Mouse (Mus musculus) cortical plate, adult 2 months (tissue): ENCODE data around the gene Lcp2. TPM values are rescaled to one million over a fixed set of nuclear protein-coding genes. Genes with fewer than 3 reads are reported as not detected.

ENCODE experiments used
- H3K27ac ChIP-seq: fragments of 200-500 bp; 2 replicates; pipeline ENCODE4 v1.5.1; 2012; ENCODE audit warnings: low read length, control low read depth, inconsistent platforms; ENCODE audit not compliant: insufficient read depth
- H3K4me1 ChIP-seq: fragments of 200-500 bp; 2 replicates; pipeline ENCODE4 v1.6.1; 2011; ENCODE audit warnings: low read length; ENCODE audit not compliant: control insufficient read depth, insufficient read depth
- H3K4me3 ChIP-seq: fragments of 200-500 bp; 2 replicates; pipeline ENCODE4 v1.5.1; 2011; ENCODE audit warnings: mild to moderate bottlenecking, low read length, control low read depth; ENCODE audit not compliant: insufficient read depth
- CTCF ChIP-seq: fragments of 200-500 bp; IDR thresholded peaks from 2 replicates; pipeline ENCODE4 v1.5.1; 2011; ENCODE audit warnings: mild to moderate bottlenecking, control low read depth, low read length; ENCODE audit not compliant: insufficient read depth; ENCODE audit errors: extremely low read depth
- POLR2A ChIP-seq: fragments of 200-500 bp; IDR thresholded peaks from 2 replicates; pipeline ENCODE4 v1.6.1; 2011; ENCODE audit warnings: mild to moderate bottlenecking, low read length, control low read depth; ENCODE audit not compliant: insufficient read depth; ENCODE audit errors: extremely low read depth
- polyA plus RNA-seq: library from polyadenylated mRNA; depleted of rRNA; stranded (reverse); fragments of >200 nt; gene quantifications from 2 replicates; pipeline ENCODE4 v1.2.3, GENCODE M21; 2012

The Lcp2 gene
- polyA plus RNA-seq, 1 experiment = 3.1 TPM

- no peaks in the 10 kb centered on the region for H3K4me1 ChIP-seq
- TF ChIP-seq POLR2A = no peak
- no peak for TF ChIP-seq CTCF
- no peak overlapping the region for H3K4me3 ChIP-seq
- H3K27ac ChIP-seq = no peak overlapping the region
Observed at GRCm38 (mm10) chr11:34058332-34058731, 11.6 kb downstream of the Lcp2 start.

DNA sequence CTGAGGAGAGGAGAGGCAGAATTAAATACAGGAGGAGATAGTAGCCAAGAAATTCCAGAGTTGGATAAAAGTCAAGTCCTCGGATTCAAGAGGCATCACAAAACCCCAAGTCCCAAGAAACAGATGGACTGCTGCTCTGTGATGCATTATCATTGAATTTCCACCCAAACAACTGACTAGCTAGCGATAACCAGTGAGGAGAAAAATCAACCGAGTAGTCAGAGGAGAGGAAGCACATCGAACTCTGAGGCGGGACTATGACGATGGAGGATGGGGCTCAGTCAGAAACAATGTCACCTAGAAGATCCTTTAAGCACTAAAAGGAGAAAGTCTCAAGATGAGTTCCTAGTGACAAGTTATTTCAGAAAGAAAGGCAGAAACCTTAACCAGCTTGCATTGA lies 12.2 kb downstream of the Lcp2 start:
- H3K27ac ChIP-seq = no peak overlapping the region
- no peak overlapping the region for H3K4me3 ChIP-seq
- no peaks in the 10 kb centered on the region for H3K4me1 ChIP-seq
- TF ChIP-seq POLR2A (no peak), CTCF (no peak)

GRCm38 (mm10) chr11:34061740-34062139 lies 15.0 kb downstream of the Lcp2 start:
- Histone ChIP-seq H3K4me3 (no peak overlapping the region), H3K27ac (no peak overlapping the region), H3K4me1 (no peaks in the 10 kb centered on the region)
- TF ChIP-seq POLR2A = no peak
- TF ChIP-seq CTCF = no peak

GRCm38 (mm10) chr11:34063257-34063656 lies 16.5 kb downstream of the Lcp2 start:
- H3K27ac ChIP-seq = no peak overlapping the region

DNA sequence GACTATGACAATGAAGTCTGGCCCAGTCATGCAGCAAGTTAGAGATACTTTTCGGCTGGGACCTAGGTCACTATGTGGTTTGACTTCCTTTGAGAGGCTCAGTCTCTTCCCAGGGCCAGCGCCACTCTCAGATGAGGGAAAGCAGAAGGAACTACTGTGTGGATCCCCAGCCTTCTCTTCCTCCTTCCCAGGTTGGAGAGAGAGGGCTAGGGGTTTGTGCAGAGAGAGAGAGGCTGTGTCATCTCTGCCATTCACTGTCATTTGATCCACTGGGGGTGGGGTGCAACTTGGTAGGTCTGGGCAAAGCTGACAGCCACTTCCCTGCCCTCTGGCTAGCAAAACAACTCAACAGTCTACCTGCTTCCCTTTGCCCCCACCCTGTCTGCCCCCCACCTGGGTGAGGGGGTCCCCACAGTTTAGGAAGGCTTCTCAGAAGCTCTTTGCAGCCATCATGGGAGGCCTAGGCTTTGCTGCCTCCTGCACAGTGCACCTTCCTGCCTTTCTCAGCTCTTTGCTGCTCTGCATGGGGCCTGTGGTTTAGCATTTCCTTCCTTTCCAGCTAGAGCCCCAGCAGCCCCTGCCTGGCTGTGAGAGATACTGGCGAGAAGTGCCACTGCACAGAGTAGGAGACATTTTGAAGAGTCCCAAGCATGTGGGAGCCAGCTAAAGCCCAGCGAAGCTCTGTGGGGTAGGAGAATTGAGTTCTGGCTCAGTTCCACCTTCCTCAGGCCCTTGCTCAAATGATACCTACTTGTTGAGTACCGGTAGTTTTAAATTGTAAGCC lies 17.2 kb downstream of the Lcp2 start:
- TF ChIP-seq POLR2A (no peak), CTCF (no peak)
- no peak overlapping the region for H3K27ac ChIP-seq
- H3K4me3 ChIP-seq = no peak overlapping the region

More at GRCm38 (mm10) chr11:34063257-34063656, 16.5 kb downstream of the Lcp2 start:
- Histone ChIP-seq H3K4me3 (no peak overlapping the region), H3K4me1 (no peaks in the 10 kb centered on the region)
- TF ChIP-seq CTCF (no peak), POLR2A (no peak)

GRCm38 (mm10) chr11:34070596-34070995 lies 23.9 kb downstream of the Lcp2 start:
- Histone ChIP-seq H3K4me1 (no peaks in the 10 kb centered on the region), H3K4me3 (no peak overlapping the region), H3K27ac (no peak overlapping the region)
- TF ChIP-seq CTCF (no peak), POLR2A (no peak)

More for the DNA sequence above, 17.2 kb downstream of the Lcp2 start:
- no peaks in the 10 kb centered on the region for H3K4me1 ChIP-seq

DNA sequence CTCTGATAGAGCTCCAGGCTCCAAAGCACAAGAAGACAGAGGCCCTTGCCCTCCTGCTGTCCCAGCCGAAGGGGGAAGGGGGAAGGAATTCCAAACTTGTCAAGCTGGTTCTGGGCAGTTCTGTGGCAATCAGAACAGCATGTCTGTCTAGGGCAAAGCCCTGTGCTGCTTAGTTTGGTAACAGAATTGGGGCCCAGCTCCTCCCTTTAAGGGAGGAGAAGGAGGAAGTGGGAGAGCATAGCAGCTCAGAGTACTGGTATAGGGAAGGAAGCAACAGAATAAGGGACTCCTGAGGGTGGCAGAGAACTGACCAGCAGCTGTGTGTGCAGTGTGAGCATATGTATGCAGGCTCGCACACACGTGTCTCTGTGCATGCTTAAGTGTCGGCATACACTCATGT lies 25.6 kb downstream of the Lcp2 start:
- Histone ChIP-seq H3K27ac (no peak overlapping the region), H3K4me3 (no peak overlapping the region), H3K4me1 (no peaks in the 10 kb centered on the region)
- TF ChIP-seq POLR2A (no peak), CTCF (no peak)

DNA sequence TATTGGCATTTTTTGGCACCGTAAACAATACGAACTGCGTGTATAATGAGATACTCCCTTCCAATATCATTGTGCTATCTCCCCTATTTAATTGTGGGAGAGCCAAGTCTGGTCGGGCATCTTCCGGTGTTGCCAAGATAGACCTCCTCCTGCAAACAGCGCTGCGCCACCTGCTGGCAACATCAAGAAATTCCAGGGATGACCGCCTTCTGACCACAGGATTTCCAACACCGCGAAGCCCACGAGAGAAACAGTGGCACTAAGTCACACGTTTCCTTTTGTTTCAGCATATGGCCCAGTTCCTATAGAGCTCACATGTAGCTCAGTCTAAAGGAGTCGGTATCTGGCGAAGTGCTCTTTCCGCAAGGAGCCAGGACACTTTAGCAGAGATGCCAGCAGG lies 27.1 kb downstream of the Lcp2 start:
- peak; percentile 72 for TF ChIP-seq CTCF
- TF ChIP-seq POLR2A = no peak
- Histone ChIP-seq H3K4me3 (no peak overlapping the region), H3K27ac (no peak overlapping the region), H3K4me1 (no peaks in the 10 kb centered on the region)

DNA sequence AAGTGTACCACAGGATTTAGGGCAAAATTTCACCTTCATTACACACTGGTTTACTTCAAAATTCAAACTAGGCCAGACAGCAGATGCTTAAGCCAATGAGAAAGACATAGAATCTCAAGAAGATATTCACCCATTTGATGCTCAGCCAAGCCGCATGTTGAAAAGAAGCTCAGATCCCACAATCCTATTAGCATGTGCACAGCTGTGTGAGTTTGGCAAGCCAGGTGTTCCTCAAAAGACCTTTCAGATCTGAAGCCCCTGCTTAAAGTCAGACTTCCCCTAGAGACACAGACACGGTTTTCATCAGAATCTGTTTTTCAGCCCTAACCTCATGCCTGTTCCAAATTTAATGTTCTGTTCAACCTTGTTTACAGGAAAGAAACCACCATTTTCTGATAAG lies 31.1 kb downstream of the Lcp2 start:
- TF ChIP-seq POLR2A = no peak
- no peak overlapping the region for H3K4me3 ChIP-seq
- H3K4me1 ChIP-seq = no peaks in the 10 kb centered on the region
- H3K27ac ChIP-seq = no peak overlapping the region

DNA sequence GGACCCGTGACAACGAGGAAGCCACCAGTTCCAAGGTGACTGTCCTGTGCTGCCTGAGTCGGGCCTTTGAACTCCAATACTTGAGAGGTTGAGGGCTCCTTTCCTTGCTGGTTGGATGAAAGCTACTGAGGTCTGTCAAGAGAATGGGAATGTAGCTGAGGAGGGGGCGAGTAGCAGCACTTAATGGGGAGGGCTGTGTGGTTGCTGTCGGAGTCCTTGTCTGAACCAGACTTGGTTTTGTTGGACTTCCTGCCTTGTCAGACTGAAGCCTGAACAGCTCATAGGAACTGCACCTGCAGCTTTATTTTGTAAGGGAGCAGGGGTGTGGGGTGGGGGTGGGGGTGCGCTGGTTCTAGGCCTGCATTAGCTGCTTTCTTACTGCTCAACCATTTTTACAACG lies 31.9 kb downstream of the Lcp2 start:
- H3K27ac ChIP-seq = no peak overlapping the region
- TF ChIP-seq POLR2A (no peak), CTCF (no peak)
- H3K4me3 ChIP-seq = no peak overlapping the region
- H3K4me1 ChIP-seq = no peaks in the 10 kb centered on the region
